Mouse (Mus musculus): Measurements from ENCODE around the gene Helb.

- TF ChIP-seq CTCF (IDR thresholded peaks at IDR 0.05; ENCODE audit: insufficient read depth, low read depth, low read length) (no peak), POLR2A (IDR thresholded peaks at IDR 0.05; ENCODE audit: insufficient read depth, low read depth, low read length) (no peak)
Measured at GRCm38 (mm10) chr10:120095716-120096115, 17.1 kb downstream of the Helb start.
